ENCODE assay signal across 8 mouse cellular contexts in the genomic region with DNA sequence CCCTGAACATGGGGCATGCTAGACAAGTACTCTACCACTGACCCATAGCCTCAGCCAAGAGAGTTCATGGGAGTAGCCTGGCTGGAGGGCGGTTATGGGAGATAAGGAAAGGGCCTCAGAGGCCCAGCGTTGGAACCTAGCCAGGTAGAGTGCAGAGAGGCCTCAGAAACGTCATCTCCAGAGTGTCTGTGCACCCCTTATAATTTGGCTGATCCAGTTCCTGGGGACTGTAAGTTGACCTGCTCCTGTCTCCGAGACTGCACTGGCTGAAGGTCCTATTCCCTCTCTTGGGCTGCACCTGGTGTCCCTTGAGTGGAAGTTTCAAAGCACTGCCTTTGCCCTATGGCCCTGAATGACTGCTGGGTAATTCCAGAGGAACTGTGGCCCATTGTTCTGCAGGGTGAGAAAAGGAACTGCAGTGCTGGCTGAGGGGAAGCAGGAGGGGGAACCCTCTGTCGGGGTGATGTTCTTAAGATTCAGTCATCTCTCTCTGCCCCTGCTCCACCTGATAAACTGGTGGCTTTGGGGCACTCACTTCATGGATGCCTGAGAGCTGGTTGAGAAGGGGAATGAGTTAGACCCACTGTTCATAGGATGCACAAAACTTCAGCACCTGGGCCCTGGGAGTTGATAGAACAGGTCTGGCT. TPM values are rescaled to one million over a fixed set of nuclear protein-coding genes. Genes with fewer than 3 reads are reported as not detected.
DNase-seq lines count a peak whose midpoint lies in the region; ATAC-seq and TF ChIP-seq lines count a peak whose summit lies in the region.

No protein-coding gene starts in this region.

- no peaks in the 10 kb centered on the region for H3K9me3 ChIP-seq in hindbrain, embryonic 10.5 days
- H3K9me3 ChIP-seq in hindbrain, embryonic 13.5 days, result no peaks in the 10 kb centered on the region
- H3K9me3 ChIP-seq in erythroblast, embryonic 14.5 days (ENCODE audit: control insufficient read depth, low read length), result no peaks in the 10 kb centered on the region
- no peaks in the 10 kb centered on the region for H3K9me3 ChIP-seq in stomach, embryonic 15.5 days

- no peak overlapping the region; the same call in 1 of the 2 replicates for H3K4me3 ChIP-seq in hindbrain, embryonic 10.5 days
- H3K4me3 ChIP-seq in hindbrain, embryonic 13.5 days, result no peak overlapping the region
- peak overlapping the region; percentile 49 for H3K4me3 ChIP-seq in erythroblast, embryonic 14.5 days (replicated peaks)
- H3K4me3 ChIP-seq in stomach, embryonic 15.5 days (replicated peaks), result no peak overlapping the region
- H3K4me3 ChIP-seq in left cerebral cortex, adult 2 months, result no peak overlapping the region

- no peak for ATAC-seq in hindbrain, embryonic 13.5 days (ENCODE audit: low FRiP score)
- peak; percentile 87 for ATAC-seq in stomach, embryonic 15.5 days (ENCODE audit: insufficient read depth, low FRiP score, low read depth)

- no peak for TF ChIP-seq CTCF in left cerebral cortex, adult 2 months (IDR thresholded peaks at IDR 0.05)

- 47% methylated on average over 5 of the region's 5 CpGs for WGBS in hindbrain, embryonic 10.5 days
- 41% methylated on average over 5 of the region's 5 CpGs for WGBS in hindbrain, embryonic 13.5 days
- 35% methylated on average over 5 of the region's 5 CpGs for WGBS in stomach, embryonic 15.5 days

- no peak overlapping the region for H3K9ac ChIP-seq in hindbrain, embryonic 13.5 days
- no peak overlapping the region for H3K9ac ChIP-seq in stomach, embryonic 15.5 days

- DNase-seq in hindbrain, embryonic 10.5 days (ENCODE audit: low spot score), result peak; percentile 33
- peak; percentile 41 for DNase-seq in kidney, adult 18-20 months
- peak; percentile 37 to 53 for DNase-seq in lung, adult 18-20 months
- DNase-seq in urinary bladder, postnatal 25 days (ENCODE audit: low spot score), result no peak
- DNase-seq in left cerebral cortex, adult 2 months (ENCODE audit: extremely low spot score in 1 of 2, low spot score in 2 of 2), result no peak

- intact Hi-C loops in left cerebral cortex, adult 2 months (cut with DNase I), result no loop called here

- H3K27me3 ChIP-seq in hindbrain, embryonic 10.5 days (ENCODE audit: insufficient read depth, poor library complexity, severe bottlenecking), result no peaks in the 10 kb centered on the region
- no peaks in the 10 kb centered on the region for H3K27me3 ChIP-seq in hindbrain, embryonic 13.5 days
- H3K27me3 ChIP-seq in erythroblast, embryonic 14.5 days (ENCODE audit: control insufficient read depth), result no peaks in the 10 kb centered on the region
- no peaks in the 10 kb centered on the region for H3K27me3 ChIP-seq in stomach, embryonic 15.5 days (replicated peaks)

- H3K36me3 ChIP-seq in hindbrain, embryonic 10.5 days, result no peaks in the 10 kb centered on the region
- no peaks in the 10 kb centered on the region for H3K36me3 ChIP-seq in hindbrain, embryonic 13.5 days
- peaks cover 62% of the 10 kb centered on the region for H3K36me3 ChIP-seq in erythroblast, embryonic 14.5 days (ENCODE audit: control insufficient read depth)
- H3K36me3 ChIP-seq in stomach, embryonic 15.5 days, result no peaks in the 10 kb centered on the region

- peak overlapping the region; percentile 78 for H3K27ac ChIP-seq in hindbrain, embryonic 10.5 days
- no peak overlapping the region for H3K27ac ChIP-seq in hindbrain, embryonic 13.5 days
- peak overlapping the region; percentile 48 for H3K27ac ChIP-seq in stomach, embryonic 15.5 days
- H3K27ac ChIP-seq in left cerebral cortex, adult 2 months, result no peak overlapping the region

- H3K4me2 ChIP-seq in hindbrain, embryonic 13.5 days, result no peak overlapping the region
- no peak overlapping the region for H3K4me2 ChIP-seq in stomach, embryonic 15.5 days

- peaks cover 41% of the 10 kb centered on the region for H3K4me1 ChIP-seq in hindbrain, embryonic 10.5 days (replicated peaks)
- H3K4me1 ChIP-seq in hindbrain, embryonic 13.5 days (replicated peaks), result peaks cover 7% of the 10 kb centered on the region
- peaks cover 82% of the 10 kb centered on the region for H3K4me1 ChIP-seq in erythroblast, embryonic 14.5 days (ENCODE audit: control insufficient read depth)
- H3K4me1 ChIP-seq in stomach, embryonic 15.5 days, result 0 out of 2 replicates have a peak, but pooled peaks cover 16% of the 10 kb centered on the region

RNA-seq across cellular contexts. Expression of a gene that starts 55.5 kb away (rescaled TPM):
- polyA plus RNA-seq in hindbrain, embryonic 10.5 days (2016; fragmentation: Nextera tagmentation; extraction: Ambion mirVana), result 3.5 and 5.1 TPM in 2 replicates
- 1.4 and 1.5 TPM in 2 replicates for polyA plus RNA-seq in hindbrain, embryonic 13.5 days (2015; fragmentation: Nextera tagmentation; extraction: Ambion mirVana)
- polyA plus RNA-seq in erythroblast, embryonic 14.5 days (2012), result 7.8 and 10.8 TPM in 2 replicates
- polyA plus RNA-seq in stomach, embryonic 15.5 days (2015; fragmentation: Nextera tagmentation; extraction: Ambion mirVana), result 6.8 and 10.1 TPM in 2 replicates
- 1 to 10 TPM; 2.6 to 2.8 TPM for total RNA-seq in left cerebral cortex, adult 2 months (2021)

Comparison
In these comparisons a context has a peak if more than half of its experiments do, and no peak if none do; other contexts are left out.
1. H3K27ac ChIP-seq: peak in hindbrain, embryonic 10.5 days (single experiment) and stomach, embryonic 15.5 days (single experiment); none in hindbrain, embryonic 13.5 days (single experiment) and left cerebral cortex, adult 2 months (single experiment).
2. DNase-seq: peak in hindbrain, embryonic 10.5 days (single experiment), kidney, adult 18-20 months (single experiment) and lung, adult 18-20 months (2 of 2); none in urinary bladder, postnatal 25 days (single experiment) and left cerebral cortex, adult 2 months (0 of 2).